Mouse (Mus musculus): ENCODE results near the gene Lrrfip1.

Lrrfip1 gene

DNA sequence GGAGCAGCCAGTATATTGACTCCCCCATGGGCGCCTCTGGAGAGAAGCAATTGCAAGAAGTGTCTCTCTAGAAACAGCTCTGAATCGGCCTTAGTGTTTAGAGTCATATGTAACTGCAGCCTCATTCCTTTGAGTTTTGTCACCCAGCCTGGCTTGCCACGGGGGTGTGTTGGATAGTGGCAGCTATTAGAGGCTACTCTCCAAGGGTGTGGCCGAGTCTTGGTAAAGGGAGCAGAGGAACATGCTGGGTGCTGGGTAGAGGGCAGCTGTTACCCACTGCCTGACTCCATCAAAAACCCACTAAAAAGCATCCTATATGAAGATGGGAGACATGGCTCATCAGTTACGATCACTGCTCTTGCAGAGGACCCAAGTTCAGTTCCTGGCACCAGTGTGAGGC is 24.7 kb downstream of the Lrrfip1 start:
- DNase-seq (ENCODE audit: low read depth, low spot score): no peak

DNA sequence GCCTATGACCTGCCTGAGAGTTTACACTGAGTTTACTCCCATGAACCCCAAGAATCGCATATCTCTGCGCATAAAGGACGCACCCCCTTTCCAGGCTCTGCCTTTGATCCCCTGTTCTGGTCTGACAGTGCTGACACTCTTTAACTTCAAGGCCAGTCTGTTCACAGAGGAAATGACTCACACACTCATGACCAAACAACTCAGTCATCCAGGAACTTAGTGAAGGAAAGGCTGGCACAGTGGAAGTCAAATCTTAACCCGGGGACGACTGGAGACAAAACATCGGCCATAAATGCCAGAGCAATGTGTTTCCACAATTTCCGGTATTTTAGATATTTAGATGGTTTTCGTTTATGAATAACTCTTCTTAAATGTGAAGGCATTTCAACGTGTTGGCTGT is 25.4 kb downstream of the Lrrfip1 start:
- DNase-seq (ENCODE audit: low read depth, low spot score): peak; percentile 55

GRCm38 (mm10) chr1:91024464-91024863 is 25.9 kb downstream of the Lrrfip1 start:
- DNase-seq (ENCODE audit: low read depth, low spot score): no peak

GRCm38 (mm10) chr1:91026945-91027344 is 28.4 kb downstream of the Lrrfip1 start:
- DNase-seq (ENCODE audit: low read depth, low spot score): no peak

DNA sequence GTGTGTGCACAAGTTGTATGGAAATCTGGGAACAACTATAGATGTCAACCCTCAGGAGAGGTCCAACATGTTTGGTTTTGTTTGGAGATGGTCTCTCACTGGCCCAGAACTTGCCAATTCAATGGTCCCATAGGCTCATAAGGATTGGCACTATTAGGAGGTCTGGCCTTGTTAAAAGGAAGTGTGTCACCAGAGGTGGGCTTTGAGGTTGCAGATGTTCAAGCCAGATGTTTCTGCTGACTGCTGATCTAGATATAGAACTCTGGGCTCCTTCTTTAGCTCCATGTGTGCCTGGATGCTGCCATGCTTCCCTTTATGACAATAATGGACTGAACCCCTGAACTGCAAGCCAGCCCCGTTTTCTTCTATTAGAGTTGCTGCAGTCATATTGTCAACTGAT is 31.8 kb downstream of the Lrrfip1 start:
- no peak for DNase-seq (ENCODE audit: low read depth, low spot score)

DNA sequence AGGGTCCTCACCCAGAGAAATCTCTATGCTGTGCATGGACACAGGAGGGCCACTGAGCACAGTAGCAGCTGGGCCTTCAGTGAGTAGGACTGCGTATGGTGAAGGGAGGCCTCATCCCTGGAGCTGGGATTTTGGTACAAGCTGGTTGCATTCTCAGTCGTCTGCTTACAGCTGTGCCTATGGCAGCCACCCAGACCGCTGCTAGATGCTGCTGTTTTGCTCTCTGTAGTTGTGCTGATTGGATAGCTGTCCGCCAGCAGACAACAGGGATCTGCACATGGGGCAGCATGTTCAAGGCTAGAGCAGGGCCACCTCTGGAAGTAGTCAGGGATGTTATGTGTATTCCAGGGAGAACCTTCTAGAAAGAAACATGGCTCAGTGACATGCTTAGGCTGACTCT is 33.0 kb downstream of the Lrrfip1 start:
- DNase-seq (ENCODE audit: low read depth, low spot score): no peak

GRCm38 (mm10) chr1:91032393-91032971 is 33.9 kb downstream of the Lrrfip1 start:
- DNase-seq (ENCODE audit: low read depth, low spot score): no peak

DNA sequence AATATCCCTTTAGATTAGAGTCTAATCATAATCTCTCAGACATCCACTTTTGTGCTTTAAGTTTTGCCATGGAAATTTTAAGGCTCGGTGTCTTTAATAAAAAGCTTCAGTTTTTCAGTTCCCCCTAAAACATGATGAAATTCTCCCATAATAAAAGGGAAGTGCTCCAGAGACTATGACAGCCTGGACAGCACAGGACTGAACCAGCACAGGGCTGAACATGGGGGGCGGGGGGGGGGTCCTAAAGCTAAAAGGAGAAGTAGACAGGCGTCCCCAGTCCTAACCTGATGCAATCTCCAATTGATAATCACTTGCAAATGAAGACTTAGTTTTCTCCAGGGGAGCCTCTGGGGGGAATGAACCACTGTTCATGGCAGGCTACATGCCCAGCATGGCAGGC is 36.0 kb downstream of the Lrrfip1 start:
- DNase-seq (ENCODE audit: low read depth, low spot score): no peak

GRCm38 (mm10) chr1:91035266-91035665 is 36.7 kb downstream of the Lrrfip1 start:
- no peak for DNase-seq (ENCODE audit: low read depth, low spot score)

GRCm38 (mm10) chr1:91037213-91037612 is 38.7 kb downstream of the Lrrfip1 start:
- DNase-seq (ENCODE audit: low read depth, low spot score): no peak

- no peak for DNase-seq (ENCODE audit: low read depth, low spot score)
Measured at GRCm38 (mm10) chr1:91038010-91038409, 39.5 kb downstream of the Lrrfip1 start.

DNA sequence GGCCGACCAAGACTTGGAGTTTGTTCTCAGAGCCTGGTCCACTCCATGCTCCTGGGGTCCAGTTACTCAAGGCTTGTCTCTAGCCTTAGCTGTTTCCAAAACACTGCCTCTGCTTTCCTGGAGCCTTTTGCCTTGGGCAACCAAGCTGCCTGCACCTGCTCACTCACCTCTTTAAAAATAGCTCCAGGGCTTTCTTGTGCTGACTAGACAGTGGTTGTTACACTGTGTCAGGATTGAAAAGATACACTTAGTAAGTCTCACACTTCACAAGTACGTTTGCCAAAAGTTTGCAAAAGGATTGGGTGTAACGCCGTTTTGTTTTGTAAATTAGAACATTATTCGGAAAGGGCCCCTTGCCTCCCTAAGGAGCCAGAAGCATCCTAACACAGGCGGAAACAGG is 40.0 kb downstream of the Lrrfip1 start:
- DNase-seq (ENCODE audit: low read depth, low spot score): peak; percentile 69

DNA sequence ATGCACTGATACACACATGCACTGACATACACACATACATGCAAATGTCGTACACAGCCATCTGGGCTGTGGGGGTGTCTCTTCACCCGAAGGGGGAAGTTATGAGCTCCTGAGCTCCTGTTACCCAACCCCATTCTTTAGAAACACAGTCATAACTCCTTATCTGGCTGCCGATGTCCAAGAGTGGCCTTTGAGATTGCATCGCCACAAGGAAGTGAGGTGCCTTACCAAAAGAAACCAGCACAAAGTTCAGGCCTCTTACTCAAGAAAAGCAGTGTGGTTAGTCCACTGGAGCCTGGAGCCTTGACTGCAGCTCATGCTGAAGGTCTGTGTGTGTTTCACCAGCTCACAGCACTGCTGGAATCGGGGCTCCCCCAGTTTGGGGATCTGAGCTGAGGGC is 43.1 kb downstream of the Lrrfip1 start:
- DNase-seq (ENCODE audit: low read depth, low spot score): no peak

- DNase-seq (ENCODE audit: low read depth, low spot score): no peak
Measured at GRCm38 (mm10) chr1:91043191-91043590, 44.7 kb downstream of the Lrrfip1 start.

GRCm38 (mm10) chr1:91044176-91044575 is 45.6 kb downstream of the Lrrfip1 start:
- DNase-seq (ENCODE audit: low read depth, low spot score): no peak

DNA sequence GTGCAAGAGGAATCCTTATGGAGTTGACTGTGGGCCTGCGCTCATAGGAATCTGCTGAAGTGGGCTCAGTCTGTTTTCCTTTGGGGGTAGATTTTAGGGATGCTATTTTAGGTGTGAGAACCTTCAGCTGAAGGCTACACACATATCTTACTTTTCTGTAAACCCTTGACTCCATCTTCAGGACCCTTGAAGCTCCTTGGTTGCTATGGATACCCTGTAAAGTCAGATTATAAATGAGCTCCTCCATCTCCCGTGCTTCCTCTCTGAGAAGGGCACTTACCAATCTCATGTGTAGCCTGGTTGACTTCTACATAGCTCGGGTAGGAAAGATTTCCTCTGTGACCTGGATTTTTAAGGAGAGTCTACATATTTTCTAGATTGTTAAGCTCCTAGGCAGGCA is 46.1 kb downstream of the Lrrfip1 start:
- DNase-seq (ENCODE audit: low read depth, low spot score): no peak

DNA sequence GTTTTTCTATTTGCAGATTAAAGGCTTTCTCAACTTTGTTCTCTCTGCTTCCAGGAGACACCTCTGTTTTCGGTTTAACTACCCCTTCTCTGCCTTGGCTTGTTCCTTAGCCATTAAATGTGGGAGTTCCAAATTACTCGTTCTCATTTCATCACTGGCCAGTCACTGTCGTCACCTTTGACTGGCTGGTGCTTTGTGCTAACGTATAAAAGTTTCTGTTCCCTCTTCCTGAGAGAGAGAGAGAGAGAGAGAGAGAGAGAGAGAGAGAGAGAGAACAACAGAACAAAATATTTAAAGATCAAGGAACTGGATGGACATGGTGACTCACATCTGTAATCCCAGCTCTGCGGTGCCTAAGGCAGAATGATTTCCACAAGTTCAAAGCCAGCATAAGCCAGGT is 47.7 kb downstream of the Lrrfip1 start:
- no peak for DNase-seq (ENCODE audit: low read depth, low spot score)

- DNase-seq (ENCODE audit: low read depth, low spot score): no peak
Measured at GRCm38 (mm10) chr1:91049296-91049695, 50.8 kb downstream of the Lrrfip1 start.

- DNase-seq (ENCODE audit: low read depth, low spot score): no peak
Measured at GRCm38 (mm10) chr1:91051461-91052094, 53.0 kb downstream of the Lrrfip1 start.

DNA sequence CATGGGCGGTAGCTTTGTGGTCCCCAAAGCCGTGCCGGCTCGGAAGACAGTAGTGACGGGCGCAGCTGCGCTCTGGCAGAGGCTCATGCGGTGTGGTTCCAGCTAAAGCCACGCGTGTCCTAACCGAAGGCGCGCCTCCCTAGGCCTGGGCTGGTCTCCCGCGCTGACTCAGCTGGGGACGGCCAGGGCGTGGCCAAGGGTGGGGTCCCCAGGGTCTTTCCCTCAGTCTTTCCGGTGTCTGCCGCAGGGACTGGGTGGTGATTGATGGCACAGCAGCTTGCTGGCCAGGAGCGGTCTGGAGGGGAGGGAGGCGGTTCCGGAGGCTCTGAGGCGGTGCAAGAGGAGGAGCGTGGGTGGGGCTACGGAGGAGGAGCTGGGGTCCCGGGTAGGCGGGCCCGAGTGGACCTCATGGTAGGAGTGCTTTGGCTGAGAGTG is 54.2 kb downstream of the Lrrfip1 start:
- peak; percentile 90 for DNase-seq (ENCODE audit: low read depth, low spot score)

DNA sequence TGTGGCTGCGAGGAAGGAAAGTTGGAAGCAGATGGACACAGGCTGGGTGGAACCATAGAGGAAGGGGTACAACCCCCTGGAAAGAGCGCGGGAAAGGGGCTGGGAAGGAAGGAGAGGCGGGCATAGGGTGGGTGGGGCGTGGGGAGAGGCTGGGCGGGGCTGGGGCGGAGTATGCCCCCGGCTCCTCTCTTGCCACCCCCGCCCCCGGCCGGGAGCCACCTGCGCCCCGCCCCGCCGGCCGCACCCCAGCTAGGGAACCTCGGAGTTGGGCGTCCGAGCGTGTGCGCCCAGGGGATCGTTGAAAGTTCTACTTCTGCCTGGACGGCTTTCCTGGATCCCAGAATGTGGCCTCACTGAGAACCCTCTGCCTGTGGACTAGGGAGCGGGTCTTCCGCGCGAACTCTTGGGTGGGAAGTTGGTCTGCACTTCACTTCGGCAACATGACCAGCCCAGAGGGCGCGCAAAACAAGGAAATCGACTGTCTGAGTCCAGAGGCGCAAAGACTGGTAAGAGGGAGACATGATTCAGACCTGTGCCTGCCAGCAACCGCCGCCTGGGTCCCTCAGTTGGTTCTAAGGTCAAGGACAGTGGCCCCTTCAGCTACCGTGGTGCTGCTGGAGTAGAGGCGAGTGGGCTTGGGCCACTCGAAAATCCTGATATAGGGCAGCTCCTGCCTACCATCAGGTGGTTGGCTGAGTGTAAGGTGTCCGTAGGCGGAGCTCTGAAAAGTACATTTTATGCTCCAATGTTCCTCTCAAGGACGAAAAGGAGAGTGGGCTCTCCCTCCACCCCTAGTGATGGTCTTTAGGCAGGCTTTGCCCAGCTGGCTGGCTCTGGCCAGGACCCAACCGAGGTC is 54.9 kb downstream of the Lrrfip1 start:
- peak; percentile 79 for DNase-seq (ENCODE audit: low read depth, low spot score)

DNA sequence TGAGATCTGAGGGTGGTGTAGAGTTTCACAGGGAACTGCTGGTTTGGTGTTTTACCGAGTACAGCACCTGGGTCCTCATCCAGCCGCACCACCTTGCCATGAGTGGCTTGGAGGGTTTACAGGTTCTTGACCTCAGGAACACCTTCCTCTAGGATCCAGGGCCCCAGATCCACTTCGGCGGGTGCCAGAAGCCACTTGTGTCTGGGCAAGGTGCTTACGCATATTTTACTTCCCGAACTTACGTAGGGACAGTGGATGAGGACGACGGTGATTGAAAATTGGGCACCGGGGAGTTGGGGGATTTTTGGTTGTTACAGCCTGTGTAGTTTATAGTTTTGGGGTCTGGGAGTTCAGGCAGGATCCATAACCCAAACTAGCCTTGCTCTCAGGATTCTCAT is 55.5 kb downstream of the Lrrfip1 start:
- no peak for DNase-seq (ENCODE audit: low read depth, low spot score)

DNA sequence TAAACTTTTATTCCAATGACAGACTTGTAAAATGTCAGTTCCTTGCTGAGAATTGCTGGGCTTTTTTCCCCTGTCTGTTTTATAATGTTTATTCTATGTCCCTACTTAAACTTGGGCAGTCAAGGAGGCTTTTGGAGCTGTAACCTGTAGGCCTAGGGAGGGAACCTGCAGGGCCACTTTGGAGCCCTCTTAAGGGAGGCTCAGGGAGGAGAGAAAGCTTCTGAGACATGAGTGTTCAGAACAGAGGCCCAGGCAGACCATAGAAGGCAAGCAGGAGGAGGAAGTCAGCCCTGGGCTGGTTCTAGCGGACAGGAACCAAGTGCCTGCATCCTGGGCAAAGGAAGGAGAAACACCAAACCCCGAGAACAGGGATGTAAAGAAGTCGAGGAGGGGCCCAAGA is 56.3 kb downstream of the Lrrfip1 start:
- DNase-seq (ENCODE audit: low read depth, low spot score): no peak
